Mouse (Mus musculus) cortical plate, adult 2 months (tissue): ENCODE measurements around the gene Pus10.

Experiments
- CTCF ChIP-seq: fragments of 200-500 bp; IDR thresholded peaks from 2 replicates; pipeline ENCODE4 v1.5.1; 2011; ENCODE audit warnings: mild to moderate bottlenecking, control low read depth, low read length; ENCODE audit not compliant: insufficient read depth; ENCODE audit errors: extremely low read depth
- POLR2A ChIP-seq: fragments of 200-500 bp; IDR thresholded peaks from 2 replicates; pipeline ENCODE4 v1.6.1; 2011; ENCODE audit warnings: mild to moderate bottlenecking, low read length, control low read depth; ENCODE audit not compliant: insufficient read depth; ENCODE audit errors: extremely low read depth

- TF ChIP-seq CTCF (no peak), POLR2A (no peak)
These were observed 105.0 kb downstream of the Pus10 start for GRCm38 (mm10) chr11:23770510-23770759.
